Mouse (Mus musculus): ENCODE measurements around the gene Trappc6a. TPM values are rescaled to one million over a fixed set of nuclear protein-coding genes. Genes with fewer than 3 reads are reported as not detected.

The Trappc6a gene
- polyA plus RNA-seq, 1 experiment from 2014 or later = 49.3 TPM

- Histone ChIP-seq H3K4me1 (ENCODE audit: control insufficient read depth, insufficient read depth, low read length) (peaks cover 14% of the 10 kb centered on the region), H3K4me3 (ENCODE audit: low read depth, low read length) (peak overlapping the region; percentile 34), H3K4me2 (ENCODE audit: low read depth) (peak overlapping the region; percentile 65), H3K27ac (ENCODE audit: low read depth, low read length) (no peak overlapping the region), H3K9me3 (ENCODE audit: control insufficient read depth, low read length) (no peaks in the 10 kb centered on the region), H3K27me3 (ENCODE audit: control insufficient read depth, insufficient read depth, low read length) (peaks cover 64% of the 10 kb centered on the region), H3K36me3 (ENCODE audit: control insufficient read depth, insufficient read depth, low read length) (peaks cover 2% of the 10 kb centered on the region; the same call in 1 of the 2 replicates), H3K9ac (ENCODE audit: low read length) (peak overlapping the region; percentile 39)
- peak; percentile 76 for DNase-seq (ENCODE audit: low spot score)
- ATAC-seq (ENCODE audit: insufficient read depth, low FRiP score, low TSS enrichment) = peak; percentile 37
- WGBS = 1% methylated on average over 64 of the region's 64 CpGs
These were observed 15.7 kb downstream of the Trappc6a start for GRCm38 (mm10) chr7:19523757-19524419.

- no peak for ATAC-seq (ENCODE audit: insufficient read depth, low FRiP score, low TSS enrichment)
- H3K27ac ChIP-seq (ENCODE audit: low read depth, low read length) = no peak overlapping the region
- peaks cover 2% of the 10 kb centered on the region; the same call in 1 of the 2 replicates for H3K36me3 ChIP-seq (ENCODE audit: control insufficient read depth, insufficient read depth, low read length)
- H3K27me3 ChIP-seq (ENCODE audit: control insufficient read depth, insufficient read depth, low read length) = peaks cover 57% of the 10 kb centered on the region
- H3K4me2 ChIP-seq (ENCODE audit: low read depth) = peak overlapping the region; percentile 65
- 13% methylated on average over 24 of the region's 24 CpGs for WGBS
- H3K4me1 ChIP-seq (ENCODE audit: control insufficient read depth, insufficient read depth, low read length) = peaks cover 14% of the 10 kb centered on the region
- DNase-seq (ENCODE audit: low spot score) = no peak
- peak overlapping the region; percentile 39 for H3K9ac ChIP-seq (ENCODE audit: low read length)
- peak overlapping the region; percentile 34 for H3K4me3 ChIP-seq (ENCODE audit: low read depth, low read length)
- no peaks in the 10 kb centered on the region for H3K9me3 ChIP-seq (ENCODE audit: control insufficient read depth, low read length)
These were observed 16.4 kb downstream of the Trappc6a start for GRCm38 (mm10) chr7:19524420-19525104.

- Histone ChIP-seq H3K4me1 (ENCODE audit: control insufficient read depth, insufficient read depth, low read length) (peaks cover 14% of the 10 kb centered on the region), H3K9ac (ENCODE audit: low read length) (no peak overlapping the region), H3K4me3 (ENCODE audit: low read depth, low read length) (no peak overlapping the region), H3K36me3 (ENCODE audit: control insufficient read depth, insufficient read depth, low read length) (peaks cover 2% of the 10 kb centered on the region; the same call in 1 of the 2 replicates), H3K4me2 (ENCODE audit: low read depth) (no peak overlapping the region), H3K9me3 (ENCODE audit: control insufficient read depth, low read length) (no peaks in the 10 kb centered on the region), H3K27me3 (ENCODE audit: control insufficient read depth, insufficient read depth, low read length) (peaks cover 52% of the 10 kb centered on the region), H3K27ac (ENCODE audit: low read depth, low read length) (no peak overlapping the region)
- no peak for DNase-seq (ENCODE audit: low spot score)
- ATAC-seq (ENCODE audit: insufficient read depth, low FRiP score, low TSS enrichment) = no peak
- 70% methylated on average over 2 of the region's 2 CpGs for WGBS
These were observed 16.9 kb downstream of the Trappc6a start for GRCm38 (mm10) chr7:19525105-19525481.

- no peaks in the 10 kb centered on the region for H3K4me1 ChIP-seq (ENCODE audit: control insufficient read depth, insufficient read depth, low read length)
- H3K27me3 ChIP-seq (ENCODE audit: control insufficient read depth, insufficient read depth, low read length) = no peaks in the 10 kb centered on the region
- H3K9ac ChIP-seq (ENCODE audit: low read length) = no peak overlapping the region
- ATAC-seq (ENCODE audit: insufficient read depth, low FRiP score, low TSS enrichment) = no peak
- no peaks in the 10 kb centered on the region for H3K9me3 ChIP-seq (ENCODE audit: control insufficient read depth, low read length)
- no peak overlapping the region for H3K4me2 ChIP-seq (ENCODE audit: low read depth)
- H3K27ac ChIP-seq (ENCODE audit: low read depth, low read length) = no peak overlapping the region
- DNase-seq (ENCODE audit: low spot score) = no peak
- H3K4me3 ChIP-seq (ENCODE audit: low read depth, low read length) = no peak overlapping the region; the same call in 1 of the 2 replicates
- peaks cover 33% of the 10 kb centered on the region for H3K36me3 ChIP-seq (ENCODE audit: control insufficient read depth, insufficient read depth, low read length)
- WGBS = 70% methylated on average over 10 of the region's 10 CpGs
These were observed 22.9 kb downstream of the Trappc6a start for GRCm38 (mm10) chr7:19531077-19531476.

GRCm38 (mm10) chr7:19532240-19532639 lies 24.0 kb downstream of the Trappc6a start:
- WGBS = 93% methylated on average over 14 of the region's 14 CpGs
- Histone ChIP-seq H3K4me1 (ENCODE audit: control insufficient read depth, insufficient read depth, low read length) (no peaks in the 10 kb centered on the region), H3K36me3 (ENCODE audit: control insufficient read depth, insufficient read depth, low read length) (peaks cover 33% of the 10 kb centered on the region), H3K9me3 (ENCODE audit: control insufficient read depth, low read length) (no peaks in the 10 kb centered on the region), H3K9ac (ENCODE audit: low read length) (no peak overlapping the region), H3K4me2 (ENCODE audit: low read depth) (no peak overlapping the region), H3K27me3 (ENCODE audit: control insufficient read depth, insufficient read depth, low read length) (no peaks in the 10 kb centered on the region), H3K27ac (ENCODE audit: low read depth, low read length) (no peak overlapping the region), H3K4me3 (ENCODE audit: low read depth, low read length) (no peak overlapping the region)
- ATAC-seq (ENCODE audit: insufficient read depth, low FRiP score, low TSS enrichment) = no peak
- no peak for DNase-seq (ENCODE audit: low spot score)

- DNase-seq (ENCODE audit: low spot score) (no peak), ATAC-seq (ENCODE audit: insufficient read depth, low FRiP score, low TSS enrichment) (no peak)
- H3K4me3 ChIP-seq (ENCODE audit: low read depth, low read length) = no peak overlapping the region
- H3K27ac ChIP-seq (ENCODE audit: low read depth, low read length) = no peak overlapping the region
- H3K9me3 ChIP-seq (ENCODE audit: control insufficient read depth, low read length) = no peaks in the 10 kb centered on the region
- WGBS = 95% methylated on average over 10 of the region's 10 CpGs
- no peaks in the 10 kb centered on the region for H3K27me3 ChIP-seq (ENCODE audit: control insufficient read depth, insufficient read depth, low read length)
- H3K4me2 ChIP-seq (ENCODE audit: low read depth) = no peak overlapping the region
- no peaks in the 10 kb centered on the region for H3K4me1 ChIP-seq (ENCODE audit: control insufficient read depth, insufficient read depth, low read length)
- peaks cover 31% of the 10 kb centered on the region for H3K36me3 ChIP-seq (ENCODE audit: control insufficient read depth, insufficient read depth, low read length)
- no peak overlapping the region for H3K9ac ChIP-seq (ENCODE audit: low read length)
These were observed 26.5 kb downstream of the Trappc6a start for GRCm38 (mm10) chr7:19534676-19535075.

GRCm38 (mm10) chr7:19540771-19541566 lies 32.8 kb downstream of the Trappc6a start:
- no peaks in the 10 kb centered on the region; the same call in 1 of the 2 replicates for H3K36me3 ChIP-seq (ENCODE audit: control insufficient read depth, insufficient read depth, low read length)
- DNase-seq (ENCODE audit: low spot score) (no peak), ATAC-seq (ENCODE audit: insufficient read depth, low FRiP score, low TSS enrichment) (no peak)
- no peaks in the 10 kb centered on the region for H3K9me3 ChIP-seq (ENCODE audit: control insufficient read depth, low read length)
- H3K27me3 ChIP-seq (ENCODE audit: control insufficient read depth, insufficient read depth, low read length) = no peaks in the 10 kb centered on the region
- H3K4me3 ChIP-seq (ENCODE audit: low read depth, low read length) = no peak overlapping the region
- H3K9ac ChIP-seq (ENCODE audit: low read length) = no peak overlapping the region
- H3K4me1 ChIP-seq (ENCODE audit: control insufficient read depth, insufficient read depth, low read length) = no peaks in the 10 kb centered on the region; the same call in 1 of the 2 replicates
- 88% methylated on average over 2 of the region's 2 CpGs for WGBS
- no peak overlapping the region for H3K27ac ChIP-seq (ENCODE audit: low read depth, low read length)
- H3K4me2 ChIP-seq (ENCODE audit: low read depth) = no peak overlapping the region

- ATAC-seq (ENCODE audit: insufficient read depth, low FRiP score, low TSS enrichment) (no peak), DNase-seq (ENCODE audit: low spot score) (no peak)
- Histone ChIP-seq H3K9me3 (ENCODE audit: control insufficient read depth, low read length) (no peaks in the 10 kb centered on the region), H3K27ac (ENCODE audit: low read depth, low read length) (no peak overlapping the region), H3K36me3 (ENCODE audit: control insufficient read depth, insufficient read depth, low read length) (no peaks in the 10 kb centered on the region; the same call in 1 of the 2 replicates), H3K4me2 (ENCODE audit: low read depth) (no peak overlapping the region), H3K27me3 (ENCODE audit: control insufficient read depth, insufficient read depth, low read length) (no peaks in the 10 kb centered on the region), H3K9ac (ENCODE audit: low read length) (0 out of 2 replicates have a peak overlapping the region, but pooled peaks have one; percentile 18), H3K4me1 (ENCODE audit: control insufficient read depth, insufficient read depth, low read length) (no peaks in the 10 kb centered on the region; the same call in 1 of the 2 replicates), H3K4me3 (ENCODE audit: low read depth, low read length) (no peak overlapping the region)
- 89% methylated on average over 7 of the region's 7 CpGs for WGBS
These were observed 33.5 kb downstream of the Trappc6a start for GRCm38 (mm10) chr7:19541681-19542154.
